Mouse (Mus musculus) heart, adult 2 months (tissue): ENCODE measurements at regions not wholly inside any gene's neighbourhood (a gene's known extent, or its start where the extent isn't known, plus 50 kb on each side); places are given as distances from the start of the nearest gene placed in this dataset.

Source experiments
- CTCF ChIP-seq: fragments of 200-600 bp; IDR thresholded peaks from 2 replicates; pipeline ENCODE4 v1.8.1; 2022; ENCODE audit warnings: antibody characterized with exemption, mild to moderate bottlenecking, moderate library complexity
- EP300 ChIP-seq: fragments of 200-500 bp; IDR thresholded peaks from 2 replicates; pipeline ENCODE4 v1.6.1; 2011; ENCODE audit warnings: low read depth, low read length, control low read depth; ENCODE audit not compliant: insufficient read depth
- POLR2A ChIP-seq: fragments of 200-500 bp; IDR thresholded peaks from 2 replicates; pipeline ENCODE4 v1.6.1; 2011; ENCODE audit warnings: mild to moderate bottlenecking, low read depth, low read length, control low read depth; ENCODE audit not compliant: insufficient read depth

- TF ChIP-seq CTCF (no peak), POLR2A (no peak), EP300 (no peak)
These were observed 505.8 kb upstream of the Brinp1 start for GRCm38 (mm10) chr4:69459990-69460389.
